Mouse (Mus musculus) heart, postnatal 0 days (tissue): ENCODE results near the gene Carmil1. TPM values are rescaled to one million over a fixed set of nuclear protein-coding genes. Genes with fewer than 3 reads are reported as not detected.

Source experiments
- ATAC-seq: fragments of 200-750 bp; cut with Nextera tagmentation; 2 replicates; pipeline ENCODE4 v1.8.0; 2017; ENCODE audit warnings: low read depth, moderate number of reproducible peaks, moderate library complexity; ENCODE audit not compliant: insufficient read depth
- DNase-seq: peaks from one replicate; pipeline ENCODE4 v3.0.0-alpha.2; 2016; ENCODE audit warnings: low spot score
- H3K27ac ChIP-seq: fragments of 300-500 bp; sonication (generic); 2 replicates; pipeline ENCODE4 v1.5.1; 2014; ENCODE audit warnings: low read depth, mild to moderate bottlenecking
- H3K27me3 ChIP-seq: fragments of 300-500 bp; sonication (generic); 2 replicates; pipeline ENCODE4 v1.6.1; 2014; ENCODE audit warnings: low read length, mixed read lengths; ENCODE audit not compliant: control insufficient read depth, insufficient read depth
- H3K36me3 ChIP-seq: fragments of 300-500 bp; sonication (generic); replicated peaks from 2 replicates; pipeline ENCODE4 v1.6.1; 2014; ENCODE audit warnings: low read length, mixed read lengths; ENCODE audit not compliant: control insufficient read depth, insufficient read depth
- H3K4me1 ChIP-seq: fragments of 300-500 bp; sonication (generic); 2 replicates; pipeline ENCODE4 v1.6.1; 2014; ENCODE audit warnings: antibody characterized with exemption; ENCODE audit not compliant: control insufficient read depth, insufficient read depth
- H3K4me2 ChIP-seq: fragments of 300-500 bp; sonication (generic); 2 replicates; pipeline ENCODE4 v1.6.1; 2014; ENCODE audit warnings: low read depth, mild to moderate bottlenecking, low read length, moderate library complexity
- H3K4me3 ChIP-seq: fragments of 300-500 bp; sonication (generic); 2 replicates; pipeline ENCODE4 v1.5.1; 2014; ENCODE audit warnings: low read depth, low read length
- H3K9ac ChIP-seq: fragments of 300-500 bp; sonication (generic); replicated peaks from 2 replicates; pipeline ENCODE4 v1.6.1; 2014; ENCODE audit warnings: low read depth, low read length, mixed read lengths
- H3K9me3 ChIP-seq: fragments of 300-500 bp; sonication (generic); replicated peaks from 2 replicates; pipeline ENCODE4 v1.6.1; 2016; ENCODE audit warnings: low read length; ENCODE audit not compliant: control insufficient read depth
- CTCF ChIP-seq: IDR thresholded peaks from 2 replicates; pipeline ENCODE4 v1.5.1; 2016; ENCODE audit warnings: antibody characterized with exemption, control low read depth, low read depth
- EP300 ChIP-seq: IDR thresholded peaks from 2 replicates; pipeline ENCODE4 v1.6.1; 2016; ENCODE audit warnings: antibody characterized with exemption, low read depth
- WGBS: fragments of 180-500 bp; shearing (Covaris S2); extraction: QIAGEN DNeasy Blood & Tissue Kit; methylation state at CpG from one replicate; pipeline ENCODE4 v1.1.7; 2014; 5-methylcytosine and 5-hydroxymethylcytosine counted together
- polyA plus RNA-seq: library from polyadenylated mRNA; unstranded; fragments of >200 nt; fragmentation: Nextera tagmentation; extraction: Ambion mirVana; gene quantifications from 2 replicates; pipeline ENCODE4 v1.2.1, GENCODE M21; 2015
- total RNA-seq: library from RNA; depleted of rRNA; stranded (reverse); fragments of >200 nt; gene quantifications from 2 replicates; pipeline ENCODE4 v1.2.3, GENCODE M21; 2014; ENCODE audit warnings: low replicate concordance

Carmil1 gene
- total and polyA plus RNA-seq, 2 experiments from 2014 or later = 1.1 to 4.3 TPM

DNA sequence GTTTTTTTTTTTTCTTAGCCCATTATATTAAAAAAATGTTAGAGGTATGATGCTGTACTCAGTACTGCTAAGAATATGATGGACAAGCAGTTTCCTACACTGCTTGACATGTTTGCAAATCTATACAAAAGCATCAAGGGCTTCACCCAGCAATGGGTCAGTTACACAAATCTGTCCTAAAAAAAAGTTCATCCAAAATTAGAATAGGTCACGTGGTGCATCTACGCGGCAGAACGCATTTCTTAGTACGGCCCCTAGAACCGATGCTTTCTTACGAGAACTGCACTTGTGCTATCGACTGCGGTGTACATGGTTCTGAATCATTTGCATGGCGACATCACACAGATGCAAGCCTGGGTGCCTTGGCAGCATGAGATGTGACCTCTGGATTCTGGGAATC is 208.0 kb downstream of the Carmil1 start:
- TF ChIP-seq CTCF = no peak
- no peak for TF ChIP-seq EP300
- no peak for DNase-seq
- Histone ChIP-seq H3K9ac (no peak overlapping the region), H3K9me3 (no peaks in the 10 kb centered on the region), H3K36me3 (no peaks in the 10 kb centered on the region), H3K27me3 (no peaks in the 10 kb centered on the region), H3K4me1 (no peaks in the 10 kb centered on the region), H3K4me2 (no peak overlapping the region), H3K4me3 (no peak overlapping the region), H3K27ac (no peak overlapping the region)
- no peak for ATAC-seq
- 90% methylated on average over 10 of the region's 10 CpGs for WGBS

DNA sequence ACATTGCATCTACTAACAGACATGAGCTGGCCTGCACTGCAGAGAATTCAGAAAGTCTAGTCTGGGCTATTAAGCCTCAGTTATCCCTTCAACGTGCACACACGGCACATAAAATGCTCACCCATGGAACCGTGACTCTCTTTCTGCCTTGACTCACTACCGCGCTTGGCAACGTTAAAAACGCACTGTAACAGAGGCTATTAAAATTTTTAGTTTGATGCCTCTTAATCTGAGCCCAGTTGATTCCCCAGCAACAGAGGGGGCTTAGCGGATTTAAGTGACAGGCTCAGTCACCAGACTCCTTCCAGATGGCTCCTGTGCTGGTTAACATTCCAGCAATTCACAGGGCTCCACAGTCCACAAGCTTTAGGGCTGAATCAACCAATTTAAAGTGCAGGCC is 213.0 kb downstream of the Carmil1 start:
- H3K36me3 ChIP-seq = no peaks in the 10 kb centered on the region
- ATAC-seq (no peak), DNase-seq (no peak)
- H3K27ac ChIP-seq = no peak overlapping the region
- no peak overlapping the region for H3K9ac ChIP-seq
- no peaks in the 10 kb centered on the region for H3K9me3 ChIP-seq
- H3K27me3 ChIP-seq = no peaks in the 10 kb centered on the region
- TF ChIP-seq CTCF = no peak
- TF ChIP-seq EP300 = no peak
- WGBS = 86% methylated on average over 8 of the region's 8 CpGs
- H3K4me3 ChIP-seq = no peak overlapping the region
- no peak overlapping the region for H3K4me2 ChIP-seq
- no peaks in the 10 kb centered on the region for H3K4me1 ChIP-seq

DNA sequence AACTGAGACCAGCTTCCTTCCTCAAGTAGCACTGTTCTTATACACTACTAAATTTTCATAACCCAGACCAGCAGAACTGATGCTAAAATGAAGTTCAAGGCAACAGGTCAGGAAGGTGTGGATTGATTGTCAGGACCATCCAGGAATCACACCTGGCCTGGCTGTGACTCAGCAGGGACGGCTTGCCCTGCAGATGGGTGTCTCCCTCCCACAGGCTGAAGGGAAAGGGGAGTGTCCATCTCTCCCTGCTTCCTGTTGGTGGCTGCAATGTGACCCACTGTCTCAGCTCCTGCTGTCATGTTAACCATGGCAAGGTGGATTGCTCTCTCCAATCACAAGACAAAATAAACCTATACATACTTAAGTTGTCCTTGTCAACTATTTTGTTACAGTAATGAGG is 215.1 kb downstream of the Carmil1 start:
- Histone ChIP-seq H3K4me3 (no peak overlapping the region), H3K27me3 (no peaks in the 10 kb centered on the region), H3K9me3 (no peaks in the 10 kb centered on the region), H3K27ac (no peak overlapping the region), H3K4me1 (no peaks in the 10 kb centered on the region), H3K36me3 (no peaks in the 10 kb centered on the region), H3K9ac (no peak overlapping the region), H3K4me2 (no peak overlapping the region)
- no peak for ATAC-seq
- DNase-seq = no peak
- 50% methylated on average over 1 of the region's 1 CpGs for WGBS
- TF ChIP-seq CTCF = no peak
- no peak for TF ChIP-seq EP300

DNA sequence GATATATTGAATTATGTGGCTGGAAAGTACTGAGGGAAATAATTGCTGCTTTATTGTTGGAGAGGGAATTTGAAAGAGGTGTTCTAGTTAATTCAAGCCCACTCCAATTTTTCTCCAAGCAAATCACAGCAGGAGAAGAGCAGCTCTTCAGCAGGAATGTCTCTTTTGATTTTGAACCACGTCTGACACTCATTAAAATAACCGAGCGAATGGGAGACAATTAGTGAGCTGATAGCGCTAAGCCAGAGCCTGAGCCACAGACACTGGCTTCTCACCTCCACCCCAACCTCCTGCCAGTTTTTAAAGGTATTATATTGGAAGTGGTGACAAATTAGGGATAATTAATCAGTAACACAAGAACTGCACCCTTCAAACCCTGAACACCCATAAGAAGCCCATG is 217.8 kb downstream of the Carmil1 start:
- DNase-seq (no peak), ATAC-seq (no peak)
- Histone ChIP-seq H3K36me3 (no peaks in the 10 kb centered on the region), H3K27me3 (no peaks in the 10 kb centered on the region), H3K4me2 (no peak overlapping the region), H3K9me3 (no peaks in the 10 kb centered on the region), H3K4me1 (no peaks in the 10 kb centered on the region), H3K9ac (no peak overlapping the region), H3K27ac (no peak overlapping the region), H3K4me3 (no peak overlapping the region)
- 64% methylated on average over 4 of the region's 4 CpGs for WGBS
- TF ChIP-seq EP300 (no peak), CTCF (no peak)

DNA sequence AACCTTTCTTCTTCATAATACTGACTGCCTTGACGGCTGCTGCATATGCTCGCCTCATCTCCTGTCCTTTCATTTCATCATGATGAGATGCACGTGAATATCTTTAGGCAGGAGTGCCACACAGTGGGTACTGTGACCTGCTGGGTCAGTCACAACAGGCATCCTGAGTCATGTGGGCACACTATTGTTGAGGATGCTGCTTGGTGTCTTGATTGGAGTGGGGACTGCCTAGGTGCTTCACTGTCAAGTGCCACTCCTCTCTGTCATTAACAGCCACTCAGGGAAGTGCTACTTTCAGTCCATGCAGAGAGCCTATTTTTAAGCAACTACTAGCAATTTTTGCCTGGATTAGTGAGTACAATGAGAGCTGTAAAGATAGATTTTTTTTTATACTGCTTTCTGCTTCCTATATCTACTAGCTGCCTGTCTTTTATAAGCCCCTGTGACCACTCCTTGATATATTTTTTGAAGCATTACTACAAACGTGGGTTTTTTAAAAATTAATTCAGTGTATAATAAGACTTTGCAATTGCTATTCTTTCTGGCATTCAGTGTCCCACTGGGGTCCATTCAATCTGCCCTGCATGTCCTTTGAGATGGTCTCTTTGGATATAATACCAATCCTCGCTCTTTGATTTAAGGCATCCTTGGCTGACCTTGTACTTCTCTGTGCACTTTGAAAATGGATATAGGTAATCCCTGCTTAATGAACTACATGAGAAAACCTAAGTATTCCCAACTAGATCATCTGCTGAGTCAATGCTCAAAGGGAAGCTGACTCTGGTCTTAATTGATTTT is 225.3 kb downstream of the Carmil1 start:
- no peaks in the 10 kb centered on the region for H3K36me3 ChIP-seq
- no peak overlapping the region for H3K9ac ChIP-seq
- H3K4me3 ChIP-seq = no peak overlapping the region
- H3K4me1 ChIP-seq = no peaks in the 10 kb centered on the region
- no peak for TF ChIP-seq EP300
- TF ChIP-seq CTCF = no peak
- H3K9me3 ChIP-seq = no peaks in the 10 kb centered on the region
- no peak for ATAC-seq
- no peaks in the 10 kb centered on the region for H3K27me3 ChIP-seq
- no peak for DNase-seq
- 68% methylated on average over 5 of the region's 5 CpGs for WGBS
- no peak overlapping the region for H3K27ac ChIP-seq
- H3K4me2 ChIP-seq = no peak overlapping the region

DNA sequence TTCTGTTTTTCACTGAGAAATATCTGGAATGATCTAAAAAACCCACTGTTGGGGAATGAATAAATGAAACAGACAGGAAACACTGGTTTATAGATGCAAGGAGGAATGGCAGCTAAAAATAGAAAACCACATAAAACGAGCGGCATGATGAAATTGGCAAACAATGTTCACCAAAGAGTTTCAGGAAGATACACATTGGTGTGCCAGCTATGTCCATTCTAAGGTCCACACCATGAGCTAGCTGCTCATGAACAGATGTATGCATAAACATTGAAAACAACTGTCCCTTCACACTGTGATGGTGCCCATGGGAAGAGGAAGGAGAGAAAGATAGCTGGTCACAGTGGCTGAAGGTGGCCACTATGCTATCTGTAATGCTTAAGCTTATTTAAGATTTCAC is 229.1 kb downstream of the Carmil1 start:
- Histone ChIP-seq H3K4me2 (no peak overlapping the region), H3K27me3 (no peaks in the 10 kb centered on the region), H3K9me3 (no peaks in the 10 kb centered on the region), H3K36me3 (no peaks in the 10 kb centered on the region), H3K9ac (no peak overlapping the region), H3K4me1 (no peaks in the 10 kb centered on the region), H3K27ac (no peak overlapping the region), H3K4me3 (no peak overlapping the region)
- TF ChIP-seq CTCF (no peak), EP300 (no peak)
- no peak for ATAC-seq
- no peak for DNase-seq
- 49% methylated on average over 2 of the region's 2 CpGs for WGBS
